Mouse (Mus musculus) megakaryocyte progenitor cell, adult 5-6 weeks (primary cell): ENCODE measurements around the gene Zfp729a. TPM values are rescaled to one million over a fixed set of nuclear protein-coding genes. Genes with fewer than 3 reads are reported as not detected.
"Not testable (repeated sequence)": the region's sequence is repeated elsewhere in the genome, so short reads cannot be mapped to it uniquely, and the experiment has no call there.

Experiments
- ATAC-seq: replicated peaks from 2 replicates; pipeline ENCODE4 v1.8.0; 2016; ENCODE audit warnings: mild to moderate bottlenecking, moderate TSS enrichment, inconsistent platforms; ENCODE audit not compliant: poor library complexity
- total RNA-seq, 2 experiments: library from RNA; stranded (forward) in 1 of 2; stranded (reverse) in 1 of 2; fragments of 157-497, 149-512 nt in 1 of 2; fragments of 200-1000 nt in 1 of 2; gene quantifications; 2 replicates each; pipeline versions ENCODE4 v1.2.3 to v1.2.4; 2015 to 2017

The Zfp729a gene
- total RNA-seq (2015) (8.5 and 14.1 TPM in 2 replicates), total RNA-seq (2017) (9.3 and 13.5 TPM in 2 replicates)

DNA sequence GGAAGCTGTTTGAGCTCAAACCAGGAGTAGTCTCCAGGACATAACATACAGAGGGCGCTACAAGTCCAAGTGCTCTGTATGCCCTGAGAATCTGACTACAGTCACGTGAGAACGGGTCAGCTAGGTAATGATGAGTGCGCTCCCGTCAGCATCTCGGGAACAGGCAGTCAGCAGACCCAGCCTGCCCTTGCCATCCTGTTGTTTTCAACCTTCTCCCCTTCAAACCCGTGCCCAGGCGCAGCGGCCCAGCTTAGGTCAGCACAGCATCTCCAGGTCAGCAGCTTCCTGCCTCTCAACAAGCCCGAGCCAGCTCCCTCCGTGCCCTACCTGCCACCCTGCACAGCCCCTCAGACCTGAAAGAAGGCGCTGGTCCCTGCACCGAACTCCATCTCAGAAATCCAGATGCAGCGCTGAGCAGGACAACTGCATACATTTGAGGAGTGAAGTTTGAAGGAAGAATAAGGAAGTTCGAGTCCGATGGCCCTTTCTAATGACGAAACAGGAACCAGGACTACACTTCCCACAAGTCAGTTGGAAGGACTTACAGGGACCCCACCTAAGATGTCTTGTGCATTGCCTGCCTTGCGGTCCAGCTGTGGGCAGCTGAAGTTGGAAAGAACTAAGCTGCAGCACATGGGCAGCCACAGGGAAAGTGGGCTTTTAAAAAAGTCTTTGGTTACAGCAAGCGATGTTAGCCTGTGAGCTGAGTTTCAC lies at the start of gene Zfp729a, which contains the start of gene Gm49345:
Gene Zfp729a, minus strand, starts transcription at position 498 of the 714 bp plus-strand sequence.
Gene Gm49345, minus strand, starts transcription at position 476 of the 714 bp plus-strand sequence.
- peak; percentile 98 for ATAC-seq

DNA sequence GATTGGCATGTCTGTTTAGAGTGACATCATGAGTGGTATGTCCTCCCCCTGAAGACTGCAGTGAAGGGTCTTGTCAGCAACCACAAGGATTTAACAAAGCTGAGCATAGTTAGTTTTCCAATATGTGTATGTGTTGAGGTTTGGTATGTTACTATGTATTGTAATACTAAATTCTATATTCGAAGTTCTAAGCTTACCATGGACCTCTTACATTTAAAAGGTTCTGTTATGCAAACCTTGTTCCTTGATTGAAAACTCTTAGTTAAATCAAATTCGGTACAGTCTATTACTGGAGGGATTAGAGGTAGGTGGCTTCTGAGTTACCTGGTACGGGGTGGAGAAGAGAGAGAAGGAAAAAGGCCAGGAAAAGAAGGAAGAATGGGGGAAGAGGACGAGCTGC lies 49.4 kb upstream of the Zfp729a start, which contains the start of gene Zfp738:
Gene Zfp738, minus strand, starts transcription at position 101 of the 400 bp plus-strand sequence.
- ATAC-seq = no peak

DNA sequence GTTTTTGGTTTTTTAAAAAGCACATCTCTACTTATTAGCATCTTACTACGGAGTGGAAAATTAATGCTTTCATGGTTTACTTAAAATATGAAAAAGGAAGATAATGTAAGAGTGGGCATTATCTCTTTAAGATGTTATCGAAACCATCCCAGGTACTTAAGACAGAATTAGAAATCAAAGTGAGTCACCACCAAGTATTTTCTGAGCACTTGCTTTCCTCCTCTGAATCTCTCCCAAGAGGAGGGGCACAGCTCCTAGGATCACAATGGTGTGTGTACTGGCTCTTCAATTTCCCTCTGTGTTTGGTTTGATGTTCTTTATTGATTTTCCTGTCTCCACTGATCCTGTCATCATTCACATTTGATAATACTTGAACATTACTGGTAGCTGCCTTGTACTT lies 46.2 kb upstream of the Zfp729a start:
- not testable (repeated sequence) for ATAC-seq

DNA sequence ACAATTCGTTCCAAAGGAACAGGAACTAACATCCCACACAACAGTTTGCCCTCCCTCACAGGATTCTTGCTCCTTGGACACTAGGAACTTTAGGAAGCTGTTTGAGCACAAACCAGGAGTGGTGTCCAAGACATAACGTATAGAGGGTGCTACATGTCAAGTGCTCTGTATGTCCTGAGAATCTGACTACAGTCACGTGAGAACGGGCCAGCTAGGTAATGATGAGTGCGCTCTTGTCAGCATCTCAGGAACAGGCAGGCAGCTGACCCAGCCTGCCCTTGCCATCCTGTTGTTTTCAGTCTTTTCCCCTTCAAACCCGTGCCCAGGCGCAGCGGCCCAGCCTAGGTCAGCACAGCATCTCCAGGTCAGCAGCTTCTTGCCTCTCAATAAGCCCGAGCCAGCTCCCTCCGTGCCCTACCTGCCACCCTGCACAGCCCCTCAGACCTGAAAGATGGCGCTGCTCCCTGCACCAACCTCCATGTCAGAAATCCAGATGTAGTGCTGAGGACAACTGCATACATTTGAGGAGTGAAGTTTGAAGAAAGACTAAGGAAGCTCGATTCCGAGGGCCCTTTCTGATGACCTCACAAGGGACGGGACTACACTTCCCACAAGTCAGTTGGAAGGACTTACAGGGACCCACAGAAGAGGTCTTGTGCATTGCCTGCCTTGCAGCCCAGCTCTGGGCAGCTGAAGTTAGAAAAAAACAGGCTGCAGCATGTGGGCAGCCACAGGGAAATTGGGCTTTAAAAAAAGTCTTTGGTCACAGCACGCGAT lies 45.6 kb upstream of the Zfp729a start:
- peak; percentile 100 for ATAC-seq

DNA sequence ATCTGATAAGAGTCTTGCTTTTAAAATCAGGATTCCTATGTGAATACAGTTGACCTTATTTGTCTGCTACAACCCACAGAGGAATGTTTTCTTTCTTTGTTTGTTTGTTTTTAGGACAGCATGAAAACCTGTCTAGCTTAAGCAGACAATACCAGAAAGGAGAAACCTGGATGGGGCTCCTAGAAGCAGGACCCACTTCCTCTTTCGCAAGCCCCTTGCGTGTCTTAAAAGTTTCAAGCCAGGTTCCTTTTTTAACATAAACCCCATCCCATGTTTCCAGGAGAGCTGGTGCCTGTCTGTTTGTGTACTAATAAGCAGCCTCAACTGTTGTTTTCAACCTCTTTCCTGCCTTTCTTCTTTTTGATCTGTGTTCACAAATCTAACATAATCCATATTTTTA lies 37.3 kb upstream of the Zfp729a start:
- peak; percentile 54 for ATAC-seq

DNA sequence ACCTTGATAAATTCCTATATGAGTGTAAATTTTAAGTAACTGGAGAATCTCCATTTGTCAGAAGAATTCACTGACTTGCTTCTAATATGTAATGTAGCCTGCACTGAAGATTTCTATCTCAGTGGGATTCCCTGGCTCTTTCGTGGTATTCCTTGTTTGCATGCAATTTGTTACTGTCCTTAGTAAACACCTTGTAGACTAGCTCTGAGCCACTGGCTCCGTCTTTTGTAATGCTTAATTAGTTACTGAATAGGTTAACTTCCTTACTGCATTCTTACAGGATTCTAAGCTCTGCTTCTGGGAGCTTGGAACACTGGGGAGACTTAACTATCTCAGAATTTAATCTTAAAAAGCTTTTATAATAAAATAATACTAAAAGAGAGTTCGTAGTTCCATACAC lies 14.9 kb upstream of the Zfp729a start:
- no peak for ATAC-seq

DNA sequence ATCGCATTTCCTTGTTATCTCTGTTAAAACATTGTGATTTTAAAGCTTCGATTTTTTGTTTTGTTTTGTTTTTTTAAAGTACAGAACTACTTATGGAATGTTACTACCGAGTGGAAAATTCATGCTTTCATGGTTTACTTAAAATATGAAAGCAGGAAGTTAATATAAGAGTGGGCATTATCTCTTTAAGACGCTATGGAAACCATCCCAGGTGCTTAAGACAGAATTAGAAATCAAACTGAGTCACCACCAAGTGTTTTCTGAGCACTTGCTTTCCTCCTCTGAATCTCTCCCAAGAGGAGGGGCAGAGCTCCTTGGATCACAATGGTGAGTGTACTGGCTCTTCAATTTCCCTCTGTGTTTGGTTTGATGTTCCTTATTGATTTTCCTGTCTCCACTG lies 27.5 kb downstream of the Zfp729a start:
- no peak for ATAC-seq

DNA sequence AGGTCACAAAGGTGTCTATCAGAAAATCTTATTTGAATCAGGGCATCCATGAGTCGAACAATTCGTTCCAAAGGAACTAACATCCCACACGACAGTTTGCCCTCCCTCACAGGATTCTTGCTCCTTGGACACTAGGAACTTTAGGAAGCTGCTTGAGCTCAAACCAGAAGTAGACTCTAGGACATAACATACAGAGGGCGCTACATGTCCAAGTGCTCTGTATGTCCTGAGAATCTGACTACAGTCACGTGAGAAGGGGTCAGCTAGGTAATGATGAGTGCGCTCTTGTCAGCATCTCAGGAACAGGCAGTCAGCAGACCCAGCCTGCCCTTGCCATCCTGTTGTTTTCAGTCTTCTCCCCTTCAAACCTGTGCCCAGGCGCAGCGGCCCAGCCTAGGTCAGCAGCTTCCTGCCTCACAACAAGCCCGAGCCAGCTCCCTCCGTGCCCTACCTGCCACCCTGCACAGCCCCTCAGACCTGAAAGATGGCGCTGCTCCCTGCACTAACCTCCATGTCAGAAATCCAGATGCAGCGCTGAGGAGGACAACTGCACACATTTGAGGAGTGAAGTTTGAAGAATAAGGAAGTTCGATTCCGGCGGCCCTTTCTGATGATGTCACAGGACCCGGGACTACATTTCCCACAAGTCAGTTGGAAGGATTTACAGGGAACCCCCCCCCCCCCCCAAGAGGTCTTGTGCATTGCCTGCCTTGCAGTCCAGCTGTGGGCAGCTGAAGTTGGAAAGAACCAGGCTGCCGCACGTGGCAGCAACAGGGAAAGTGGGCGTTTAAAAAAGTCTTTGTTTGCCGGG lies 28.3 kb downstream of the Zfp729a start, which contains the start of gene Zfp729b:
Gene Zfp729b, minus strand, starts transcription at position 642 of the 811 bp plus-strand sequence.
- ATAC-seq = peak; percentile 92

DNA sequence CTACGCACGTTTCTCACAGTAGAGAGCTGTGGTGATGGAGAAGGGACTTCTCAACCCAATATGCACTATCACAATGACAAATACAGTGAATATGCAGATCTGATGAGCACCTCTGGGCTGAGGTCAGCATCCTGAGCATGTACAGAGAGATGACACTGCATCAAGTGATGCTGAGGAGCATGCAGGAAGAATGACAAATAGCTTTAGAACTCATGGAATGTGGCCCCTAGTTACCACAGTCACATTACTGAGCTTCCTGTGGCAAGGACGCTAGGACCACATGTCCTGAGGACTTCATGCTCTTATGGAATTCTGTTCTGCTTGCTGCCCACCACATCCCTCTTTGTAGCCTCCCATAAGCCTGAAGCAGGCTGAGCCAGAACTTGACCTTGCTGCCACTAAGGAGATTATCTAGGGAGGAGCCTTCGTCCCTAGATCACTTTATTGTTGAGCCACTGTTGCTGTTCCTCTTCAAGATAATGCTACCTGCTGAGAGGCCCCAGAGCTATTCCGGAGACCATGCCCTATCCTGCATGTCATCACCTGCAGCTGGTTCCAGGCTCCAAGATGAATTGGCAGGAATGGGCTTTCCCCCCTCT lies 64.9 kb downstream of the Zfp729a start:
- ATAC-seq = no peak

Other genes with a start within 250 kb of the Zfp729a start
- 10.0 and 10.4 TPM in 2 replicates for gene Zfp429, start 238.0 kb downstream of the Zfp729a start, total RNA-seq (2015)
- gene Zfp429, start 238.0 kb downstream of the Zfp729a start, total RNA-seq (2017) = 5.2 and 10.9 TPM in 2 replicates
- gene Zfp459, start 216.4 kb downstream of the Zfp729a start, total RNA-seq (2015) = 2.2 and 2.5 TPM in 2 replicates
- gene Zfp459, start 216.4 kb downstream of the Zfp729a start, total RNA-seq (2017) = 0.27 and 0.67 TPM in 2 replicates
- gene Zfp874a, start 186.2 kb downstream of the Zfp729a start, total RNA-seq (2015) = 7.3 and 13.1 TPM in 2 replicates
- 10.3 and 13.5 TPM in 2 replicates for gene Zfp874a, start 186.2 kb downstream of the Zfp729a start, total RNA-seq (2017)
- 7.8 and 10.4 TPM in 2 replicates for gene Zfp874b, start 153.5 kb downstream of the Zfp729a start, total RNA-seq (2015)
- 5.9 and 8.1 TPM in 2 replicates for gene Zfp874b, start 153.5 kb downstream of the Zfp729a start, total RNA-seq (2017)
- gene Zfp58, start 137.2 kb downstream of the Zfp729a start, total RNA-seq (2015) = 8.5 and 11.6 TPM in 2 replicates
- 12.3 and 14.5 TPM in 2 replicates for gene Zfp58, start 137.2 kb downstream of the Zfp729a start, total RNA-seq (2017)
- gene Gm26965, start 111.6 kb downstream of the Zfp729a start, total RNA-seq (2015) = not detected in 2 replicates
- not detected in 2 replicates for gene Gm26965, start 111.6 kb downstream of the Zfp729a start, total RNA-seq (2017)
- 25.4 and 25.5 TPM in 2 replicates for gene Zfp87, start 111.6 kb downstream of the Zfp729a start, total RNA-seq (2015)
- 12.9 and 22.4 TPM in 2 replicates for gene Zfp87, start 111.6 kb downstream of the Zfp729a start, total RNA-seq (2017)
- 14.2 and 15.3 TPM in 2 replicates for gene Zfp748, start 84.0 kb downstream of the Zfp729a start, total RNA-seq (2015)
- gene Zfp748, start 84.0 kb downstream of the Zfp729a start, total RNA-seq (2017) = 11.5 and 21.2 TPM in 2 replicates
- gene Zfp729b, start 28.1 kb downstream of the Zfp729a start, total RNA-seq (2015) = 14.6 and 16.7 TPM in 2 replicates
- 14.6 and 15.4 TPM in 2 replicates for gene Zfp729b, start 28.1 kb downstream of the Zfp729a start, total RNA-seq (2017)
- 2.3 TPM in 1 of 2 replicates, not detected in the other for gene Gm49345, start within 50 bp of the Zfp729a start, total RNA-seq (2015)
- gene Gm49345, start within 50 bp of the Zfp729a start, total RNA-seq (2017) = not detected in 2 replicates
- 12.8 and 14.1 TPM in 2 replicates for gene Zfp738, start 49.3 kb upstream of the Zfp729a start, total RNA-seq (2015)
- 12.1 and 20.7 TPM in 2 replicates for gene Zfp738, start 49.3 kb upstream of the Zfp729a start, total RNA-seq (2017)
- 19.3 TPM in 2 replicates for gene Zfp65, start 91.4 kb upstream of the Zfp729a start, total RNA-seq (2015)
- gene Zfp65, start 91.4 kb upstream of the Zfp729a start, total RNA-seq (2017) = 12.3 and 20.4 TPM in 2 replicates
- 8.0 and 9.5 TPM in 2 replicates for gene Zfp85, start 117.4 kb upstream of the Zfp729a start, total RNA-seq (2015)
- gene Zfp85, start 117.4 kb upstream of the Zfp729a start, total RNA-seq (2017) = 6.7 and 8.7 TPM in 2 replicates
- 3.6 and 4.4 TPM in 2 replicates for gene Zfp493, start 141.9 kb upstream of the Zfp729a start, total RNA-seq (2015)
- gene Zfp493, start 141.9 kb upstream of the Zfp729a start, total RNA-seq (2017) = 1.2 and 2.1 TPM in 2 replicates
- 5.9 and 7.1 TPM in 2 replicates for gene Zfp273, start 175.9 kb upstream of the Zfp729a start, total RNA-seq (2015)
- gene Zfp273, start 175.9 kb upstream of the Zfp729a start, total RNA-seq (2017) = 6.0 and 8.8 TPM in 2 replicates
- 2.8 TPM in 1 of 2 replicates, not detected in the other for gene Gm10037, start 193.3 kb upstream of the Zfp729a start, total RNA-seq (2015)
- 4.9 TPM in 1 of 2 replicates, not detected in the other for gene Gm10037, start 193.3 kb upstream of the Zfp729a start, total RNA-seq (2017)
- gene BC048507, start 225.5 kb upstream of the Zfp729a start, total RNA-seq (2015) = not detected in 2 replicates
- gene BC048507, start 225.5 kb upstream of the Zfp729a start, total RNA-seq (2017) = not detected in 2 replicates